Mouse (Mus musculus) E14TG2a.4 (cell line): ENCODE results near the gene Slc22a22.

Experiments
- CTCF ChIP-seq: conservative IDR thresholded peaks from 2 replicates; pipeline ENCODE4 v1.5.1; 2014; ENCODE audit warnings: low read length
- POU5F1 ChIP-seq: IDR thresholded peaks from 2 replicates; pipeline ENCODE4 v1.6.1; 2014; ENCODE audit warnings: low read length, borderline replicate concordance

DNA sequence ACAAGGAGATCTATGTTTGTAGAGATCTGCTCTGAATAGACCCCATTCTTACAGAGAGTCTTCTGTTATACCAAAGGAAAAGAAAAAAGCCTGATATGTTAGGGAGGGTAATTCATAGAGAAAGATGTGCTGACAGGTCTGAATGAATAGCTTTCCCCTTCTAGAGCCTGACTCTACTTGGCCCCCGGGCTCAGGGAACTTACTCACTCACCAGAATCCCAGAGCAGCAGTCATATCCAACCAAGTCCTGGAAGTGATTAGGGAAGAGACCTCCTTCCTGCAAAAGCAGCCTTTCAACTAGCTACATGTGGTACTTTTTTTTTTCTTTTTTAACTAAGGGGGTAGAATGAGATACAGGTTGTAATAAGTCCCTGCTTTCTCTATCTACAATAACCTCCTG lies 111.0 kb downstream of the Slc22a22 start:
- TF ChIP-seq CTCF: no peak
- no peak for TF ChIP-seq POU5F1
